Mouse (Mus musculus) limb, embryonic 14.5 days (tissue): ENCODE data around the gene Tmem56. TPM values are rescaled to one million over a fixed set of nuclear protein-coding genes. Genes with fewer than 3 reads are reported as not detected.

Experiments used
- ATAC-seq: fragments of 200-750 bp; cut with Nextera tagmentation; 2 replicates; pipeline ENCODE4 v1.8.0; 2017; ENCODE audit warnings: low read depth, moderate number of reproducible peaks, moderate TSS enrichment; ENCODE audit not compliant: low FRiP score
- DNase-seq: peaks from one replicate; pipeline ENCODE4 v3.0.0-alpha.2; 2015; ENCODE audit warnings: low spot score
- H3K27ac ChIP-seq: fragments of 300-500 bp; sonication (generic); replicated peaks from 2 replicates; pipeline ENCODE4 v1.5.1; 2014; ENCODE audit warnings: low read depth, mild to moderate bottlenecking, low read length, moderate library complexity, mixed read lengths
- H3K27me3 ChIP-seq: fragments of 300-500 bp; sonication (generic); 2 replicates; pipeline ENCODE4 v1.6.1; 2014; ENCODE audit warnings: low read length, mixed read lengths; ENCODE audit not compliant: control insufficient read depth, insufficient read depth
- H3K36me3 ChIP-seq: fragments of 300-500 bp; sonication (generic); 2 replicates; pipeline ENCODE4 v1.6.1; 2014; ENCODE audit warnings: mild to moderate bottlenecking, low read length, moderate library complexity, mixed read lengths; ENCODE audit not compliant: control insufficient read depth, insufficient read depth
- H3K4me1 ChIP-seq: fragments of 300-500 bp; sonication (generic); 2 replicates; pipeline ENCODE4 v1.6.1; 2014; ENCODE audit warnings: antibody characterized with exemption, low read length, mixed read lengths; ENCODE audit not compliant: control insufficient read depth, insufficient read depth
- H3K4me2 ChIP-seq: fragments of 300-500 bp; sonication (generic); replicated peaks from 2 replicates; pipeline ENCODE4 v1.6.1; 2014; ENCODE audit warnings: low read depth, mild to moderate bottlenecking, low read length, moderate library complexity; ENCODE audit not compliant: severe bottlenecking
- H3K4me3 ChIP-seq: fragments of 300-500 bp; sonication (generic); replicated peaks from 2 replicates; pipeline ENCODE4 v1.5.1; 2014; ENCODE audit warnings: low read length
- H3K9ac ChIP-seq: fragments of 300-500 bp; sonication (generic); 2 replicates; pipeline ENCODE4 v1.6.1; 2014; ENCODE audit warnings: mild to moderate bottlenecking, low read depth, low read length, moderate library complexity; ENCODE audit not compliant: severe bottlenecking
- H3K9me3 ChIP-seq: fragments of 300-500 bp; sonication (generic); 2 replicates; pipeline ENCODE4 v1.6.1; 2016; ENCODE audit warnings: low read length; ENCODE audit not compliant: control insufficient read depth
- POLR2A ChIP-seq: fragments of 200-500 bp; IDR thresholded peaks from 2 replicates; pipeline ENCODE4 v1.8.0; 2012; ENCODE audit warnings: inconsistent platforms, mild to moderate bottlenecking, moderate library complexity, borderline replicate concordance; ENCODE audit not compliant: insufficient read depth, insufficient read length; ENCODE audit errors: extremely low read depth
- WGBS: fragments of 180-500 bp; shearing (Covaris S2); extraction: QIAGEN DNeasy Blood & Tissue Kit; methylation state at CpG from one replicate; pipeline ENCODE4 v1.1.7; 2014; 5-methylcytosine and 5-hydroxymethylcytosine counted together
- polyA plus RNA-seq, 2 experiments: library from polyadenylated mRNA; depleted of rRNA in 1 of 2; stranded (reverse) in 1 of 2; unstranded in 1 of 2; fragments of >200 nt; fragmentation: Nextera tagmentation in 1 of 2; extraction: Ambion mirVana in 1 of 2; gene quantifications; 2 replicates each; pipeline versions ENCODE4 v1.2.1 to v1.2.3; 2012 to 2014

Gene Tmem56
- polyA plus RNA-seq, 2 experiments, result 1.4 to 1.8 TPM

DNA sequence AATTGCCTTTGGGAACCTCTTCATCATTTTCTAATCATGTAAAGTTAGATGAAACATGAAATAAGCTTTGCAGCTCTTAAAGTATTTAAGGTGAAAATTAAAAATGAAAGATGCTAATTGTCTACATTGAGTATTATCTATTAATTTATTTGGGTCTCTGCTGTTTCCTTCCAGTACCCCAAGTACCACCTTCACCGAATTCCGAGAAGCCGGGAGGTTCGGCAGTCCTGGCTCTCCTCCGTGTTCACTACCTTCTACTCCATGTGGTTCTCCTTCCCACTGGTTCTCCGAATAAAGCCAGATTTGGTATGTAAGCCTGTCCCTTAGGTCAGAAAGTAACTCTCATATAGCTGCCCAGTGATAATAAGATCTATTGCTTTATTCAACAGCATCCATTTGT lies 37.0 kb upstream of the Tmem56 start:
- DNase-seq (no peak), ATAC-seq (no peak)
- peaks cover 3% of the 10 kb centered on the region; the same call in 1 of the 2 replicates for H3K9me3 ChIP-seq
- 92% methylated on average over 6 of the region's 6 CpGs for WGBS
- no peak overlapping the region for H3K27ac ChIP-seq
- H3K27me3 ChIP-seq, result no peaks in the 10 kb centered on the region
- H3K4me3 ChIP-seq, result no peak overlapping the region
- H3K4me2 ChIP-seq, result no peak overlapping the region
- no peak overlapping the region for H3K9ac ChIP-seq
- H3K36me3 ChIP-seq, result peaks cover 7% of the 10 kb centered on the region
- H3K4me1 ChIP-seq, result no peaks in the 10 kb centered on the region
- no peak for TF ChIP-seq POLR2A

DNA sequence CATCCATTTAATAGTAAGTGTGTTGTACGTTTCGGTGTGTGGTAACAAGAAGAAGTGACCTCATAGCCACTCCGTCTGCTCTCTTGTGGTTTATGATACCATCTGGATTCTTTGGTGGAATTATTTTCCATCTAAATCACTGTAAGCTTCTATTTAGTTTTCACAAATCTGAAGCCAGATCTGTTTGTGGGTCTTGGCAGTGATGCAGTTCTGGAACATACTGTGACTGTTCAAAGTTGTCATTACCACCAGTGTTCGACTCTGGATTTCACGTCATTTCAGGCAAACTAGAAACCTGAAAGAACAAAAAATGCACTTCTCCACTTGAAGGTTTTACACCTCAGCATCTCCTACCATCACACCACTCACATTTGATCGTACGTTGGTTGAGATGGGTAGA lies 32.6 kb upstream of the Tmem56 start:
- Histone ChIP-seq H3K27ac (no peak overlapping the region), H3K36me3 (no peaks in the 10 kb centered on the region), H3K27me3 (no peaks in the 10 kb centered on the region), H3K4me3 (no peak overlapping the region), H3K9me3 (no peaks in the 10 kb centered on the region), H3K4me2 (no peak overlapping the region), H3K4me1 (no peaks in the 10 kb centered on the region), H3K9ac (no peak overlapping the region)
- WGBS, result 83% methylated on average over 7 of the region's 7 CpGs
- no peak for DNase-seq
- TF ChIP-seq POLR2A, result no peak
- no peak for ATAC-seq

DNA sequence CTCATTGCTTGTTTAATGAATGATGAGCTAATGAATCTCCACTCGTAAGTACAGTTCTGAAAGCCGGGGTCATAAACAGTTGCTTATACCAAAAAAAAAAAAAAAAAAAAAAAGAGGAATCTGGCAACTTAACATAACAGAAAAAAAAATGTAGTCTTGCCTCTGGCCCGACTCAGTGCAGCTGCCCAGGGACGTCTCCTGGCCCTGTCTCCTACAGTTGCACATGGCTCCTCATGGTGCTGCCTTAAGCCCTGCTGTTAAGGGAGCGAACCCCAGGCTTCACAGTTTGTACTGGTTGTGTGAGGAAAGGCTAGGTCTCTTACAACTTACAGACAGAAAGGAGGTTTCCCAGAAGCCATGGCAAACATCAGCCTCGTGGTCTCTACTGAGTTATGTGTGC lies 31.3 kb upstream of the Tmem56 start:
- WGBS, result 69% methylated on average over 6 of the region's 6 CpGs
- DNase-seq, result no peak
- no peak overlapping the region for H3K27ac ChIP-seq

GRCm38 (mm10) chr3:121312979-121313378 lies 30.1 kb upstream of the Tmem56 start:
- H3K27ac ChIP-seq, result no peak overlapping the region
- no peak overlapping the region for H3K9ac ChIP-seq
- no peaks in the 10 kb centered on the region for H3K27me3 ChIP-seq
- H3K4me1 ChIP-seq, result no peaks in the 10 kb centered on the region
- DNase-seq (no peak), ATAC-seq (no peak)
- WGBS, result 67% methylated on average over 9 of the region's 9 CpGs
- H3K4me3 ChIP-seq, result no peak overlapping the region
- H3K4me2 ChIP-seq, result no peak overlapping the region
- H3K36me3 ChIP-seq, result no peaks in the 10 kb centered on the region
- no peaks in the 10 kb centered on the region for H3K9me3 ChIP-seq
- no peak for TF ChIP-seq POLR2A

More for the DNA sequence above, 31.3 kb upstream of the Tmem56 start:
- no peak overlapping the region for H3K9ac ChIP-seq
- no peaks in the 10 kb centered on the region for H3K4me1 ChIP-seq
- H3K4me2 ChIP-seq, result no peak overlapping the region
- H3K4me3 ChIP-seq, result no peak overlapping the region
- H3K36me3 ChIP-seq, result no peaks in the 10 kb centered on the region
- no peaks in the 10 kb centered on the region for H3K9me3 ChIP-seq
- TF ChIP-seq POLR2A, result no peak
- peak; percentile 44; the same call in 1 of the 2 replicates for ATAC-seq
- no peaks in the 10 kb centered on the region for H3K27me3 ChIP-seq

DNA sequence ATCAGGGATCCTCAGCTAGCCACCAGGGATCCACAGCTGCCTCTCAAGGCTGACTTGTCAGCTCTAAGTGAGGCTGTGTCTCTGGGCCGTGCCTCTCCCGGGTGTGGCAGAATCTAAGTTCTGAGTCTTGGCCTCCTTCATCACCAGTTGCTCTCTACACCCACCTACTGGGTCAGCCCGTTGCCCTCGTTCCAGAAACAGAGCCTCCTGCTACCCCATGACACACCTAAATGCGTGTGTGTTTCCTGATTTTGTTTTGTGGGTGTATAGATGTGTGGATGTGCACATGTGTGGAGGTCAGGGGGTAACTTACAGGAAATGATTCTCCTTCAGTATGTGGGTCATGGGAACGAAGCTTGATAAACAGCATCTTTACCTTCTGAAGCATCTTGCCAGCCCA lies 29.5 kb upstream of the Tmem56 start:
- no peaks in the 10 kb centered on the region for H3K4me1 ChIP-seq
- no peak for ATAC-seq
- no peak overlapping the region for H3K4me2 ChIP-seq
- H3K4me3 ChIP-seq, result no peak overlapping the region
- 79% methylated on average over 6 of the region's 6 CpGs for WGBS
- no peak for TF ChIP-seq POLR2A
- H3K9ac ChIP-seq, result no peak overlapping the region
- no peaks in the 10 kb centered on the region for H3K9me3 ChIP-seq
- no peaks in the 10 kb centered on the region for H3K27me3 ChIP-seq
- H3K36me3 ChIP-seq, result no peaks in the 10 kb centered on the region
- no peak for DNase-seq
- no peak overlapping the region for H3K27ac ChIP-seq
